Mouse (Mus musculus) T-cell, adult 2 months (primary cell): ENCODE data around the gene Npc1l1.
"Not testable (repeated sequence)": the region's sequence is repeated elsewhere in the genome, so short reads cannot be mapped to it uniquely, and the experiment has no call there.

Experiments used
- DNase-seq: peaks from one replicate; pipeline ENCODE4 v3.0.0; 2022; ENCODE audit warnings: low spot score

Gene Npc1l1

GRCm38 (mm10) chr11:6230012-6230411 lies at the start of gene Npc1l1:
Gene Npc1l1, minus strand, starts transcription at chr11:6230143.
- no peak for DNase-seq

- no peak for DNase-seq
These were observed 46.5 kb upstream of the Npc1l1 start for GRCm38 (mm10) chr11:6276466-6276865.

GRCm38 (mm10) chr11:6275094-6275484 lies 45.1 kb upstream of the Npc1l1 start:
- DNase-seq, result no peak

GRCm38 (mm10) chr11:6274387-6275093 lies 44.6 kb upstream of the Npc1l1 start, which contains the start of gene Tmed4:
Gene Tmed4, minus strand, starts transcription at chr11:6274870.
- DNase-seq, result peak; percentile 96

- no peak for DNase-seq
These were observed 43.7 kb upstream of the Npc1l1 start for GRCm38 (mm10) chr11:6273607-6274006.

GRCm38 (mm10) chr11:6267320-6268254 lies 37.6 kb upstream of the Npc1l1 start, which contains the start of gene Ddx56:
Gene Ddx56, minus strand, starts transcription at chr11:6267772.
- DNase-seq, result peak; percentile 93

GRCm38 (mm10) chr11:6266621-6267020 lies 36.7 kb upstream of the Npc1l1 start:
- DNase-seq, result no peak

GRCm38 (mm10) chr11:6261434-6262082 lies 31.6 kb upstream of the Npc1l1 start:
- peak; percentile 53 for DNase-seq

- DNase-seq, result no peak
These were observed 29.5 kb upstream of the Npc1l1 start for GRCm38 (mm10) chr11:6259413-6259812.

- DNase-seq, result no peak
These were observed 26.6 kb upstream of the Npc1l1 start for GRCm38 (mm10) chr11:6256490-6257072.

GRCm38 (mm10) chr11:6254602-6255001 lies 24.7 kb upstream of the Npc1l1 start:
- DNase-seq, result not testable (repeated sequence)

- DNase-seq, result no peak
These were observed 22.9 kb upstream of the Npc1l1 start for GRCm38 (mm10) chr11:6252824-6253223.

- DNase-seq, result no peak
These were observed 22.3 kb upstream of the Npc1l1 start for GRCm38 (mm10) chr11:6252248-6252647.

GRCm38 (mm10) chr11:6244707-6245106 lies 14.8 kb upstream of the Npc1l1 start:
- no peak for DNase-seq

GRCm38 (mm10) chr11:6233025-6233424 lies 3.1 kb upstream of the Npc1l1 start:
- no peak for DNase-seq

GRCm38 (mm10) chr11:6224541-6225229 lies 5.3 kb downstream of the Npc1l1 start:
- DNase-seq, result no peak

- DNase-seq, result no peak
These were observed 7.8 kb downstream of the Npc1l1 start for GRCm38 (mm10) chr11:6222187-6222586.

GRCm38 (mm10) chr11:6219967-6220366 lies 10.0 kb downstream of the Npc1l1 start:
- no peak for DNase-seq

- DNase-seq, result no peak
These were observed 11.6 kb downstream of the Npc1l1 start for GRCm38 (mm10) chr11:6218189-6218896.

GRCm38 (mm10) chr11:6216834-6217233 lies 13.1 kb downstream of the Npc1l1 start:
- no peak for DNase-seq

- DNase-seq, result no peak
These were observed 21.8 kb downstream of the Npc1l1 start for GRCm38 (mm10) chr11:6208158-6208557.
